Mouse (Mus musculus) MEL (cell line): ENCODE data around the gene Wfikkn2.

Source experiments
- CHD2 ChIP-seq: IDR thresholded peaks from 2 replicates; pipeline ENCODE4 v1.6.1; 2011; ENCODE audit warnings: low read length, improper control_type of control experiment
- CTCF ChIP-seq, 3 experiments: IDR thresholded peaks in 2 of 3; conservative IDR thresholded peaks in 1 of 3; 2 replicates each; pipeline ENCODE4 v1.5.1; 2011 to 2012; ENCODE audit warnings: low read length in 3 of 3, low read depth in 2 of 3, mild to moderate bottlenecking in 2 of 3, improper control_type of control experiment in 1 of 3, inconsistent platforms in 1 of 3, mixed read lengths in 1 of 3, moderate library complexity in 1 of 3; ENCODE audit not compliant: control insufficient read depth in 1 of 3, insufficient read depth in 1 of 3, poor library complexity in 1 of 3, severe bottlenecking in 1 of 3
- ELF1 ChIP-seq: IDR thresholded peaks from 2 replicates; pipeline ENCODE4 v1.6.1; 2014; ENCODE audit warnings: low read depth, mild to moderate bottlenecking, inconsistent platforms, low read length, improper control_type of control experiment, moderate library complexity
- EP300 ChIP-seq, 2 experiments: IDR thresholded peaks; 2 replicates each; pipeline ENCODE4 v1.6.1; 2011; ENCODE audit warnings: improper control_type of control experiment in 2 of 2, low read length in 2 of 2, low read depth in 1 of 2, mild to moderate bottlenecking in 1 of 2
- GATA1 ChIP-seq: IDR thresholded peaks from 2 replicates; pipeline ENCODE4 v1.6.1; 2011; ENCODE audit warnings: low read depth, low read length, improper control_type of control experiment
- JUND ChIP-seq: IDR thresholded peaks from 2 replicates; pipeline ENCODE4 v1.6.1; 2011; ENCODE audit warnings: low read depth, mild to moderate bottlenecking, improper control_type of control experiment, low read length
- MXI1 ChIP-seq: IDR thresholded peaks from 2 replicates; pipeline ENCODE4 v1.6.1; 2011; ENCODE audit warnings: mild to moderate bottlenecking, low read depth, low read length, improper control_type of control experiment
- MYB ChIP-seq: IDR thresholded peaks from 2 replicates; pipeline ENCODE4 v1.6.1; 2011; ENCODE audit warnings: mild to moderate bottlenecking, low read depth, low read length, improper control_type of control experiment
- NELFE ChIP-seq: IDR thresholded peaks from 2 replicates; pipeline ENCODE4 v1.6.1; 2011; ENCODE audit warnings: low read depth, low read length, improper control_type of control experiment
- TAL1 ChIP-seq: IDR thresholded peaks from 2 replicates; pipeline ENCODE4 v1.6.1; 2012; ENCODE audit warnings: mild to moderate bottlenecking, inconsistent platforms, low read length, moderate library complexity, mixed read lengths
- TCF12 ChIP-seq: IDR thresholded peaks from 2 replicates; pipeline ENCODE4 v1.6.1; 2014; ENCODE audit warnings: low read depth, mild to moderate bottlenecking, inconsistent platforms, low read length, improper control_type of control experiment, moderate library complexity
- USF1 ChIP-seq: IDR thresholded peaks from 2 replicates; pipeline ENCODE4 v1.6.1; 2014; ENCODE audit warnings: low read depth, mild to moderate bottlenecking, inconsistent platforms, low read length, improper control_type of control experiment, moderate library complexity

DNA sequence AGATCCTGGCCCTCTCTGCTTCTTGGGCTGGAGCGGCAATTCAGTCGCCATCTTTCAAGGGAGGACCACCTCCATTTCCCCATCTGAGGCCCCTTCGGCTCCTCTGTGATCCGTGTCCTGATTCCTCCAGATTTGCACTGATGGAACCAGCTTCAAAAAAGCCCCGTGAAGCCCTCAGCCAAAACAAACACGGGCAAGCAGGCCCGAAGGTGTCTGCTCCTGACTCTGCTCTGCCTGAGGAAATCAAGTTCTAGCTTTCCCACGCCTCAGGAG is 920 bp upstream of the Wfikkn2 start:
- TF ChIP-seq MXI1 (no peak), CTCF (IDR thresholded peaks at IDR 0.05 in 2 of 3, conservative IDR thresholded peaks at IDR 0.05 in 1 of 3; ENCODE audit: control insufficient read depth in 1 of 3, insufficient read depth in 1 of 3, low read depth in 2 of 3, low read length in 3 of 3, poor library complexity in 1 of 3, severe bottlenecking in 1 of 3) (no peak), EP300 (IDR thresholded peaks at IDR 0.05; ENCODE audit: low read depth in 1 of 2, low read length in 2 of 2) (no peak), JUND (no peak), NELFE (no peak), MYB (no peak), TCF12 (no peak), TAL1 (no peak), ELF1 (no peak), USF1 (no peak), GATA1 (no peak), CHD2 (no peak)
